Comparison of ENCODE assay signal across 20 mouse cellular contexts in genomic region chr6:77265163-77265562, GRCm38 (mm10). TPM values are rescaled to one million over a fixed set of nuclear protein-coding genes. Genes with fewer than 3 reads are reported as not detected.
"Had no signal": no experiment of that assay in that cellular context is flagged by ENCODE, and none has a peak within 500 bp of the region (broad histone marks: within the 10 kb centered on the region; RNA-seq: fewer than 3 reads in every experiment).

No protein-coding gene starts in this region.

- H3K9me3 ChIP-seq: limb, embryonic 12.5 days; midbrain, embryonic 12.5 days; midbrain, embryonic 15.5 days; neural tube, embryonic 13.5 days had no signal

- ATAC-seq: intestine, embryonic 16.5 days; liver, postnatal 0 days; lung, postnatal 0 days; midbrain, embryonic 15.5 days had no signal

- H3K4me3 ChIP-seq: layer of hippocampus, adult 2 months; limb, embryonic 12.5 days; midbrain, embryonic 12.5 days; midbrain, embryonic 15.5 days; myocyte; neural tube, embryonic 13.5 days had no signal

- H3K9ac ChIP-seq: limb, embryonic 12.5 days; liver, embryonic 14.5 days; liver, postnatal 0 days; lung, embryonic 14.5 days; midbrain, embryonic 12.5 days; midbrain, embryonic 15.5 days; neural tube, embryonic 13.5 days had no signal

- H3K4me1 ChIP-seq: midbrain, embryonic 12.5 days; midbrain, embryonic 15.5 days; neural tube, embryonic 13.5 days had no signal

- H3K36me3 ChIP-seq: limb, embryonic 12.5 days; midbrain, embryonic 12.5 days; midbrain, embryonic 15.5 days; neural tube, embryonic 13.5 days had no signal

- H3K27me3 ChIP-seq: limb, embryonic 12.5 days; midbrain, embryonic 12.5 days; midbrain, embryonic 15.5 days; neural tube, embryonic 13.5 days had no signal

- DNase-seq: kidney, adult 18-20 months; kidney, adult 9 months; kidney, postnatal 14 days; layer of hippocampus, adult 9-11 months; liver; liver, postnatal 0 days; lung, embryonic 14.5 days; thymus, adult 2 months; thymus, postnatal 14 days; thymus, postnatal 4 days had no signal

- H3K27ac ChIP-seq: layer of hippocampus, adult 2 months; limb, embryonic 12.5 days; liver, embryonic 14.5 days; midbrain, embryonic 12.5 days; midbrain, embryonic 15.5 days; neural tube, embryonic 13.5 days; stomach, postnatal 0 days had no signal

- H3K4me2 ChIP-seq: limb, embryonic 12.5 days; lung, embryonic 14.5 days; midbrain, embryonic 12.5 days; midbrain, embryonic 15.5 days; neural tube, embryonic 13.5 days had no signal

RNA-seq across cellular contexts. Expression of gene Lrrtm1, which starts 22.7 kb away (rescaled TPM):
- polyA plus RNA-seq: liver, postnatal 0 days; myocyte had no signal
